Mouse (Mus musculus) testis, adult 2 months (tissue): ENCODE measurements around the gene Pfkm.

Experiments
- CTCF ChIP-seq: fragments of 200-500 bp; IDR thresholded peaks from 2 replicates; pipeline ENCODE4 v1.5.1; 2012; ENCODE audit warnings: low read depth, mild to moderate bottlenecking, inconsistent platforms, low read length, moderate library complexity; ENCODE audit not compliant: control insufficient read depth, insufficient read depth, insufficient replicate concordance
- POLR2A ChIP-seq: fragments of 200-500 bp; IDR thresholded peaks from 2 replicates; pipeline ENCODE4 v1.6.1; 2012; ENCODE audit warnings: low read depth, mild to moderate bottlenecking, inconsistent platforms, low read length, moderate library complexity; ENCODE audit not compliant: control insufficient read depth

DNA sequence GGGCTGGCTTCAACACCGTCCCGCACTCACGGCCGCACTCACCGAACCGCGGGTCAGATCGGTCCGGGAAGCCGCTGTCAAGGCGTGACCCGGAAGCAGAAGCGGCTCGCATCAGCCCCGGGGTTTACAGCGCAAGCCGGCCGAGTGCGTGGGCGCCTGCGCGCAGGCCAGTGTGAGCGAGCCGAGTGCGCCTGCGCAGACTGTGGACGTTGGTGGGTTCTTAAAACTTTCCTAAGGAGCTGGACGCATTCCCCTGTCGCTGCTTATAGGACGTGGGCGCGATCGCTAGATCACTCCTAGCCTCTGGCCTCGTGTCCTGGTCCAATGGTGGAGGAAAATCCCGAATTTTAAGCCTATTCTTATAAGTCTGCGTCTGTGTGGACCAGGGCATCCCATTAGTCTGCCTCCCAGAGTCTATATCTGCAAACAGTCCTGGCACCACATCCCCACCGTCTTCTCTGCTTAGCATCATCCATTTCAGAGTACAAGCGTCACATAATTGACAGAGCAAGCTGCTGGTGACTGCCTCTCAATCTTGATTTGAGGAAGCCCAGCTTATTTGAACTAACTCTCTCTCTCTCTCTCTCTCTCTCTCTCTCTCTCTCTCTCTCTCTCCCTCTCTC is 53.3 kb downstream of the Pfkm start:
- TF ChIP-seq CTCF (no peak), POLR2A (peak; percentile 91)
